Mouse (Mus musculus): ENCODE data around the gene Lca5.

The Lca5 gene

GRCm38 (mm10) chr9:83391996-83392395 lies 48.9 kb downstream of the Lca5 start:
- WGBS: 87% methylated on average over 11 of the region's 11 CpGs

DNA sequence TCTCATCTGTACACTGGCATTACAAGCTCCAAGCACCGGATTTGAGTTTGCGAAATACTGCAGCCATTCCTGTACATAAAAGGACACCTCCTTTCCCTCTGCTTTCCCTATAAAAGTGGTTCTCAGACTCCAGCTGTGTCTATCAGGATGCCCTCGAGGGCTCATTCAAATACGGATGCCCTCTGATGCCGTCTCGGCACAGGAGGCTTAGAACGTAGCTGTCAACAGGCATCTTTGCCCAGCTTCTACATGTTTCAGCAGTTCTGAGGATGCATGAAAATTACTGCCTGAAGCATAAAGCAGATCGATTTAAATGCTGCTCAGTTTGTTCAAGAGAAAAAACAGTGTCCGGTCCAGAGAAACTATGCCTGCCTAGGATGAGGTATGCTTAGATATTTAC lies 51.4 kb downstream of the Lca5 start:
- 82% methylated on average over 9 of the region's 9 CpGs for WGBS

DNA sequence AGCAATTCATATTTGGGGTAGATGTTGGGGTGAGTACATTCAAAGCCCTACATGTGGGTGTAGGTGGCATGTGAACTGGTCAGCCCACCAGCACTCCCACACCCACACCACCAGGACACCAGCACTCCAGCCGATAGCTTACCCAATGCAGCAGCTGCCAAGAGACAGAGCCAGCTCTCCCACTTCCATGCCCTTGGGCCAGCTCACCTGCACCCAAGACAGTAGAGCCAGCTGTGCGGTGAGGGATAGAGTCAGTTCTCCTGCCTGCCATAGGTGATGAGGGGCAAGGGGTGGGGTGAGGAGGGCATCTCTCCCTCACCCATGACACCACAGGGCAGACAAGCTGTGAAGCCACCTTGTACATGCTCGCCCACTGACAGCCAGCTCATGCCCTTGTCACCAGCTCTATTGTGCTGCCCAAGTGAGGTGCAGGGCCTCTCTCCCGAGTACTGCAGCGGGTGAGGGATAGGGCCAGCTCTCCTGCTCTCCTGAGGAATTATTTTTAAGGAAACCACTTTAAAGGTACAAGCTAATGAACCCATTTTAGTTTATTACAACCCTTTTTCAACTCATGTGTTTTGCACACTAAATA lies 54.6 kb downstream of the Lca5 start:
- WGBS: 85% methylated on average over 5 of the region's 5 CpGs

GRCm38 (mm10) chr9:83385301-83385700 lies 55.6 kb downstream of the Lca5 start:
- WGBS: 68% methylated on average over 6 of the region's 6 CpGs

- 78% methylated on average over 3 of the region's 3 CpGs for WGBS
These were observed 57.7 kb downstream of the Lca5 start for GRCm38 (mm10) chr9:83383235-83383634.

GRCm38 (mm10) chr9:83382775-83383174 lies 58.2 kb downstream of the Lca5 start:
- 61% methylated on average over 3 of the region's 3 CpGs for WGBS

DNA sequence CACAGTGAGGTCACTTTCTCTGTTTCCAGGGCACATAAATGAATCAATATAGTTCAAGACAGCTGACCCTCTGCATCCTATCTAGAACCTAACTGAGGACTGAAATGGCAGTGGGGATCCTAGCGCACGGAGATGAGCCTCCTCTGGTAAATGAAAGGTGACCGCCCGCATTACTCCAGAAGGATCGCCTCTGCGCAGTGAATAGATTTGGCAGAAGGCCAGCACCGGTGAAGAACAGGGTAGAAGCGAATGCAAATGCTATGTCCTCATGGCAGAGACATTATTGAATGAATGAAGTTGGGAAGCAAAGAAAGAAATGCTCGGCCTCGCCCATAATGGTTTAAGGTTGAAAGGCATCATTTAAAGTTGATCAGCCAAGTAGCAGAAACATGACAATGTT lies 61.3 kb downstream of the Lca5 start:
- WGBS: 65% methylated on average over 10 of the region's 10 CpGs

GRCm38 (mm10) chr9:83377132-83377531 lies 63.8 kb downstream of the Lca5 start:
- 97% methylated on average over 2 of the region's 2 CpGs for WGBS

GRCm38 (mm10) chr9:83375522-83376176 lies 65.3 kb downstream of the Lca5 start:
- 87% methylated on average over 4 of the region's 4 CpGs for WGBS

- 18% methylated on average over 1 of the region's 1 CpGs for WGBS
These were observed 70.0 kb downstream of the Lca5 start for GRCm38 (mm10) chr9:83370907-83371306.

- 82% methylated on average over 1 of the region's 1 CpGs for WGBS
These were observed 72.7 kb downstream of the Lca5 start for GRCm38 (mm10) chr9:83368234-83368633.

DNA sequence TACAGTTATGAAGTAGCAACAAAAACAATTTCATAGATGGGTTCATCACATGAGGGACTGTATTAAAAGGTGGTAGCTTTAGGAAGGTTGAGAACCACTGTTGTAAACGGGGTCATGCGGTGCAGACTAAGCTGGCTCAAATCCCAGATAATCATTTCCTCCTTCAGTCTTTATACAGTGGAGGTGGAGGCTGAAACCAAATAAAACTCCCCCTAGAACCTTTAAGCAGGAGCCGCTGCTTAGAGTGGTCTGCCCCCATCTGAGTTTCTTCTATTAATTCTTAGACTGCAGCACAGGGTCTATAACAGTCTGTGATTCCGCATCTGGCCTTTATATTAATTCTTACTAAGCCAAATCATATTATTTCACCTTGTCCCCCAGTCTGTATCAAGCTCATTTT lies 85.1 kb downstream of the Lca5 start:
- 78% methylated on average over 4 of the region's 4 CpGs for WGBS

- 91% methylated on average over 7 of the region's 7 CpGs for WGBS
These were observed 87.6 kb downstream of the Lca5 start for GRCm38 (mm10) chr9:83353316-83353715.

- 75% methylated on average over 5 of the region's 5 CpGs for WGBS
These were observed 89.8 kb downstream of the Lca5 start for GRCm38 (mm10) chr9:83351171-83351570.

- 43% methylated on average over 5 of the region's 5 CpGs for WGBS
These were observed 90.3 kb downstream of the Lca5 start for GRCm38 (mm10) chr9:83350613-83351012.

GRCm38 (mm10) chr9:83349905-83350304 lies 91.0 kb downstream of the Lca5 start:
- WGBS: 10% methylated on average over 1 of the region's 1 CpGs

- 16% methylated on average over 3 of the region's 3 CpGs for WGBS
These were observed 91.4 kb downstream of the Lca5 start for GRCm38 (mm10) chr9:83349504-83349903.

- 86% methylated on average over 5 of the region's 5 CpGs for WGBS
These were observed 93.4 kb downstream of the Lca5 start for GRCm38 (mm10) chr9:83347521-83347920.

DNA sequence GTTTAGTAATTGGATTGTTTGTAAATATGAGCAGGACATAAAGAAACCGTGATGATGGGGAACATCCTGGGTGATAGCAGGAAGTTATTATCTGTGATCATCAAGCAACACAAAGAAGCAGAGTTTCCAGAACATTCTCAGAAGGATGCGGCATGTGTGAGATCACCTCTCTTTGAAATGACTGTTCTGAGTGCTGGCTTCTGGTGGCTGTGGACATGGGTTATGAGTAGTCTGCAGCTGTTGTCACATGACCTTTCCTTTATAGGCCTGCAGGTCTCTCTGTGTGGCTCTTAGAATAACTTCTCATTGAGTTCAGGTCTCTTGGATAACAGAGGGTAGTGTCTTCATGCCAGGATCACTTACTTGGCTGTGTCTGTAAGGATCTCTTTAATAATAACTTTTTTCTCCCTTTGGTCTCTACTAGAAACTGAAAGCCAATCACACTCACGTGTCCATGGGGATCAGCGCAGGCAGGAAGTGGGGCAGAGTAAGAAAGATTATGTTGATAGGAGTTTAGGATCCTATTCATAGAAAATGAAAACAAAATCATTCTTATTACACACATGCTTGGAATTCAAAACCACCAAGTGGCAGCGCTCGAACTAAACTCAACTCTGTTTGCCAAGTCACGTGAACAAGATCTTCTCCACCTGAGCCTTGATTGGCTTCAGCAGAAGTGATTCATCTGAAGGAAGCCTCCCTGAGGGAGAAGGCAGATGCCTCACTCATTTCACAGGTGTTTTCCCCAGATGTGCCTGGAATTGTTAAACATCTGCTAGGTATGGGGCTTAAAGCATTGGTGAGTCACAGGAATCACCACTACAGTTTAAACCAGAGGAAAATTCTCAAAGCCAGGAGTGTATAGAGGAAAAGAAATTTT lies 98.2 kb downstream of the Lca5 start:
- WGBS: 78% methylated on average over 7 of the region's 7 CpGs
